Mouse (Mus musculus): ENCODE measurements around the gene Cntnap1.

DNA sequence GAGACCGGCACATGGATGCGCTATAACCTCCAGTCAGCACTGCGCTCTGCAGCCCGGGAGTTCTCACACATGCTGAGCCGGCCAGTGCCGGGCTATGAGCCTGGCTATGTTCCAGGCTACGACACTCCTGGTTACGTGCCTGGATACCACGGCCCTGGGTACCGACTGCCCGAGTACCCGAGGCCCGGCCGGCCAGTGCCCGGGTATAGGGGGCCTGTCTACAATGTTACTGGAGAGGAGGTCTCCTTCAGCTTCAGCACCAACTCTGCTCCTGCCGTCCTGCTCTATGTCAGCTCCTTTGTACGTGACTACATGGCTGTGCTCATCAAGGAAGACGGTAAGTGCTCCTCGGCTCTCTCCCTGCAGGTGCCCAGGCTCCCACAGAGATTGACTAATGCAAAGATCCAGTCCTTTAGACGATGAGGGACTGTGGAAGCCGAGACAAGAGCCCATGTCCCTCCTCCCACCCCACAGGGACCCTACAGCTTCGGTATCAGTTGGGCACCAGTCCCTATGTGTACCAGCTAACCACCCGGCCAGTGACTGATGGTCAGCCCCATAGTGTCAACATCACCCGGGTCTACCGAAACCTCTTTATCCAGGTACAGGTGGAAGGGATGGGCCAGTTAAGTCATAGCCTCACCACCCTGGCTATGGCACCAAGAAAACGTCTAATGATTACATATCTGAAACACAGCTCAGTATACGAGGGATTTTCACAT, 16.4 kb downstream of the Cntnap1 start:
- no peak for TF ChIP-seq CTCF (IDR thresholded peaks at IDR 0.05; ENCODE audit: borderline replicate concordance, insufficient read depth, low read depth, low read length)
- TF ChIP-seq POLR2A (IDR thresholded peaks at IDR 0.05; ENCODE audit: borderline replicate concordance, insufficient read depth, low read length), result no peak

All from cerebellum, adult 2 months (tissue).